Mouse (Mus musculus): ENCODE data around the gene Rpl27a. TPM values are rescaled to one million over a fixed set of nuclear protein-coding genes. Genes with fewer than 3 reads are reported as not detected.
A peak's percentile ranks its signal among the peaks of the same experiment; 100 is the strongest.

Gene Rpl27a
- total RNA-seq (2021): 100 to 1,000 TPM; 206 to 235 TPM
- long read RNA-seq, experiment 1, transcript Rpl27a-203 (5 exons, 1,158 nt): major isoform, 443 of 470 reads
- long read RNA-seq, experiment 1, partial matches to known transcripts: 8 of 470 reads
- long read RNA-seq, experiment 1, other reads (novel, unspliced or antisense): 18 of 470 reads
- long read RNA-seq, experiment 2, transcript Rpl27a-203 (5 exons, 1,158 nt): major isoform, 231 of 244 reads
- long read RNA-seq, experiment 2, partial matches to known transcripts: 9 of 244 reads
- long read RNA-seq, experiment 2, other reads (novel, unspliced or antisense): 4 of 244 reads

GRCm38 (mm10) chr7:109518838-109519696 is at the start of gene Rpl27a:
Gene Rpl27a (plus strand): TSS chr7:109519147.
- DNase-seq: peak; percentile 99

GRCm38 (mm10) chr7:109470700-109471099 is 48.2 kb upstream of the Rpl27a start:
- no peak for DNase-seq

- peak; percentile 9 to 19 for DNase-seq
Observed at GRCm38 (mm10) chr7:109477926-109478325, 41.0 kb upstream of the Rpl27a start.

GRCm38 (mm10) chr7:109480765-109481197 is 38.2 kb upstream of the Rpl27a start:
- DNase-seq: peak; percentile 41 to 52

GRCm38 (mm10) chr7:109484221-109484620 is 34.7 kb upstream of the Rpl27a start:
- DNase-seq: no peak

GRCm38 (mm10) chr7:109492616-109493318 is 26.2 kb upstream of the Rpl27a start:
- no peak for DNase-seq

GRCm38 (mm10) chr7:109493319-109494316 is 25.3 kb upstream of the Rpl27a start:
- DNase-seq: peak in 1 of 2 experiments; percentile 44

GRCm38 (mm10) chr7:109497507-109497906 is 21.4 kb upstream of the Rpl27a start:
- no peak for DNase-seq

- DNase-seq: no peak
Observed at GRCm38 (mm10) chr7:109507119-109507518, 11.8 kb upstream of the Rpl27a start.

- DNase-seq: no peak
Observed at GRCm38 (mm10) chr7:109507572-109507971, 11.4 kb upstream of the Rpl27a start.

GRCm38 (mm10) chr7:109508034-109508433 is 10.9 kb upstream of the Rpl27a start, which contains the start of gene Trim66:
Gene Trim66 (minus strand): TSS chr7:109508134.
- DNase-seq: no peak

- DNase-seq: no peak
Observed at GRCm38 (mm10) chr7:109510799-109511198, 8.1 kb upstream of the Rpl27a start.

- DNase-seq: no peak
Observed at GRCm38 (mm10) chr7:109511838-109512237, 7.1 kb upstream of the Rpl27a start.

- DNase-seq: no peak
Observed at GRCm38 (mm10) chr7:109516500-109516899, 2.4 kb upstream of the Rpl27a start.

- peak in 1 of 2 experiments; percentile 35 for DNase-seq
Observed at GRCm38 (mm10) chr7:109518036-109518681, 788 bp upstream of the Rpl27a start.

- no peak for DNase-seq
Observed at GRCm38 (mm10) chr7:109519936-109520335, 989 bp downstream of the Rpl27a start.

- no peak for DNase-seq
Observed at GRCm38 (mm10) chr7:109522084-109522483, 3.1 kb downstream of the Rpl27a start.

GRCm38 (mm10) chr7:109523304-109523703 is 4.4 kb downstream of the Rpl27a start:
- DNase-seq: no peak

GRCm38 (mm10) chr7:109523741-109524441 is 4.9 kb downstream of the Rpl27a start:
- DNase-seq: no peak

GRCm38 (mm10) chr7:109524442-109524744 is 5.4 kb downstream of the Rpl27a start:
- no peak for DNase-seq
